Mouse (Mus musculus) erythroblast, embryonic 14.5 days (primary cell): Measurements from ENCODE around the gene Mars. TPM values are rescaled to one million over a fixed set of nuclear protein-coding genes. Genes with fewer than 3 reads are reported as not detected.
"Not testable (repeated sequence)": the region's sequence is repeated elsewhere in the genome, so short reads cannot be mapped to it uniquely, and the experiment has no call there.

Experiments used
- H3K27me3 ChIP-seq: 2 replicates; pipeline ENCODE4 v1.6.1; 2012; ENCODE audit warnings: inconsistent platforms; ENCODE audit not compliant: control insufficient read depth
- H3K36me3 ChIP-seq: 2 replicates; pipeline ENCODE4 v1.6.1; 2012; ENCODE audit warnings: mild to moderate bottlenecking, inconsistent platforms; ENCODE audit not compliant: control insufficient read depth
- H3K4me1 ChIP-seq: 2 replicates; pipeline ENCODE4 v1.6.1; 2012; ENCODE audit warnings: inconsistent platforms; ENCODE audit not compliant: control insufficient read depth
- H3K4me3 ChIP-seq: replicated peaks from 2 replicates; pipeline ENCODE3; 2012; ENCODE audit warnings: moderate library complexity, mild to moderate bottlenecking, inconsistent platforms
- H3K9me3 ChIP-seq: 2 replicates; pipeline ENCODE4 v1.6.1; 2012; ENCODE audit warnings: low read length, inconsistent platforms, mixed read lengths; ENCODE audit not compliant: control insufficient read depth
- GATA1 ChIP-seq: IDR thresholded peaks from 2 replicates; pipeline ENCODE4 v1.6.1; 2012; ENCODE audit warnings: low read length, inconsistent platforms, mixed read lengths
- TAL1 ChIP-seq: IDR thresholded peaks from 3 replicates; pipeline ENCODE4 v1.6.1; 2012; ENCODE audit warnings: low read length, inconsistent platforms, mixed read lengths
- polyA plus RNA-seq: library from polyadenylated mRNA; stranded (reverse); fragments of >175 nt; gene quantifications from 2 replicates; pipeline ENCODE4 v1.2.3, GENCODE M21; 2012

The Mars gene
- polyA plus RNA-seq, 1 experiment: 12.0 TPM

- Histone ChIP-seq H3K4me1 (peaks cover 50% of the 10 kb centered on the region), H3K36me3 (no peaks in the 10 kb centered on the region), H3K4me3 (no peak within 1 kb of the TSS), H3K9me3 (no peaks in the 10 kb centered on the region), H3K27me3 (peaks cover 28% of the 10 kb centered on the region)
- TF ChIP-seq GATA1 (no peak), TAL1 (no peak)
Observed at GRCm38 (mm10) chr10:127321621-127322020, 10.0 kb upstream of the Mars start, which contains the start of gene Arhgap9. TSS of gene Arhgap9 (plus strand) at chr10:127321964.

- Histone ChIP-seq H3K27me3 (peaks cover 13% of the 10 kb centered on the region), H3K4me3 (no peak overlapping the region), H3K4me1 (peaks cover 39% of the 10 kb centered on the region), H3K9me3 (no peaks in the 10 kb centered on the region), H3K36me3 (no peaks in the 10 kb centered on the region)
- TF ChIP-seq TAL1 (no peak), GATA1 (no peak)
Observed at GRCm38 (mm10) chr10:127319969-127320368, 8.4 kb upstream of the Mars start.

- H3K27me3 ChIP-seq: peaks cover 5% of the 10 kb centered on the region; the same call in 1 of the 2 replicates
- H3K9me3 ChIP-seq: no peaks in the 10 kb centered on the region
- H3K4me1 ChIP-seq: peaks cover 29% of the 10 kb centered on the region
- TF ChIP-seq TAL1: no peak
- no peak for TF ChIP-seq GATA1
- no peak overlapping the region for H3K4me3 ChIP-seq
- H3K36me3 ChIP-seq: no peaks in the 10 kb centered on the region
Observed at GRCm38 (mm10) chr10:127318009-127318408, 6.4 kb upstream of the Mars start.

DNA sequence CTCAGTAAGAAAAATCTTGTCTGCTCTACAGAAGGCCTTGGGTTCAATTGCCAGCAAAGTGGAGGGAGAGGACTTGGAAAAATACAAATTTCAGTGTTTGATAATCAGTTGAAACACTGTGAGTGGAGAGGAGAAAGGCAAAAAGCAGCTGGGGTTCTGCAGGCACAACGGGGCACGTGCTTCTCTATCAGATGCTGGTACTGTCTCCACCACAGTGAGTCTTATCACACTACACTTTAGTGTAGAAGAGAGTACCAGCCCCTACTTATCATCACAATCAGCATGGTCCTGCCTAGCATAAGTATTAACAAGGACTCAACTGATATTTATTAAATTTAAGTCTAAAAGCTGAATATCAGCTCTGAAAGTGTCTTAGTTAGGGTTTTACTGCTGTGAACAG lies 5.7 kb upstream of the Mars start:
- Histone ChIP-seq H3K4me1 (peaks cover 35% of the 10 kb centered on the region), H3K9me3 (no peaks in the 10 kb centered on the region), H3K36me3 (no peaks in the 10 kb centered on the region), H3K27me3 (peaks cover 4% of the 10 kb centered on the region; the same call in 1 of the 2 replicates), H3K4me3 (no peak overlapping the region)
- TF ChIP-seq TAL1 (no peak), GATA1 (no peak)

- not testable (repeated sequence) for H3K9me3 ChIP-seq, H3K36me3 ChIP-seq, H3K4me3 ChIP-seq, H3K27me3 ChIP-seq
- peaks cover 49% of the 10 kb centered on the region for H3K4me1 ChIP-seq
Observed at GRCm38 (mm10) chr10:127314950-127315349, 3.4 kb upstream of the Mars start.

DNA sequence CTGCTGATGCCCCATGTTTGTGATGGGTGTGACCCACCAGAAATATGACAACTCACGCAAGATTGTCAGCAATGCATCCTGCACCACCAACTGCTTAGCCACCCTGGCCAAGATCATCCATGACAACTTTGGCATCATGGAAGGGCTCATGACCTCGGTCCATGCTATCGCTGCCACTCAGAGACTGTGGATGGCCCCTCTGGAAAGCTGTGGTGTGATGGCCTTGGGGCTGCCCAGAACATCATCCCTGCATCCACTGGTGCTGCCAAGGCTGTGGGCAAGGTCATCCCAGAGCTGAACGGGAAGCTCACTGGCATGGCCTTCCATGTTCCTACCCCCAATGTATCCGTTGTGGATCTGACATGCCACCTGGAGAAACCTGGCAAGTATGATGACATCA lies 1.9 kb upstream of the Mars start:
- H3K9me3 ChIP-seq, H3K4me3 ChIP-seq, H3K27me3 ChIP-seq: not testable (repeated sequence)
- Histone ChIP-seq H3K4me1 (peaks cover 59% of the 10 kb centered on the region), H3K36me3 (peaks cover 19% of the 10 kb centered on the region)

DNA sequence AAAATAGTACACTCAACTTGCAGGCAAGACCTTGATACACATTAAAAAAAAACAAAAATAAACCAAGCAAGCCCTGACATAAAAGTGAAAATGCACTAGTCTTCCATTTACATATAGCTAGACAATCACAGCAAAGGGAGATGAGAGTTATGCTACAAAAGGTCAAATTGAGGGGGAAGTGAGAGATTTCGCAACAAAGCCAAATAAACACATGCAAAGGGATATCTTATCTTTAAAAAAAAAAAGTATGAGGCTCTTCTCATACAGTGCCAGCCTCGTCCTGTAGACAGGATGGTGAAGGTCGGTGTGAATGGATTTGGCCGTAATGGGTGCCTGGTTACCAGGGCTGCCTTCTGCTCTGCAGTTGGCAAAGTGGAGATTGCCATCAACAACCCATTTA lies 1.3 kb upstream of the Mars start:
- no peak for TF ChIP-seq GATA1
- TF ChIP-seq TAL1: no peak
- peak overlapping the region; percentile 95 for H3K4me3 ChIP-seq
- H3K4me1 ChIP-seq: peaks cover 56% of the 10 kb centered on the region
- H3K36me3 ChIP-seq: peaks cover 25% of the 10 kb centered on the region
- H3K9me3 ChIP-seq: no peaks in the 10 kb centered on the region
- no peaks in the 10 kb centered on the region for H3K27me3 ChIP-seq

DNA sequence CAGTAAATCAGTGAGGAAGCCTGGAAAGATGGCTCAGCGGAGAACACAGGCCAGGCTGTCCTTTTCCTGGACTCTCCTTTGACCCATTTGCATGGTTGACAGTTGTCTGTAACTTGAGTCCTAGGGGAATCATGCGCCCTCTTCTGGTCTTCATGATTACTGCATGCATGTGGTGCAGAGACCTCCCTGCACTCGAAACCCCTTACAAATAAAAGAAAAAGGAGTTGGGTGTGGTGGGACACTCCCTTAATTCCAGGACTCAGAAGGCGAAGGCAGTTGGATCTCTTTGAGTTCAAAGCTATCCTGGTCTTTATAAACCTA lies 730 bp upstream of the Mars start:
- Histone ChIP-seq H3K9me3 (no peaks in the 10 kb centered on the region), H3K27me3 (no peaks in the 10 kb centered on the region), H3K4me1 (peaks cover 51% of the 10 kb centered on the region), H3K36me3 (peaks cover 31% of the 10 kb centered on the region), H3K4me3 (peak overlapping the region; percentile 95)
- no peak for TF ChIP-seq TAL1
- no peak for TF ChIP-seq GATA1

DNA sequence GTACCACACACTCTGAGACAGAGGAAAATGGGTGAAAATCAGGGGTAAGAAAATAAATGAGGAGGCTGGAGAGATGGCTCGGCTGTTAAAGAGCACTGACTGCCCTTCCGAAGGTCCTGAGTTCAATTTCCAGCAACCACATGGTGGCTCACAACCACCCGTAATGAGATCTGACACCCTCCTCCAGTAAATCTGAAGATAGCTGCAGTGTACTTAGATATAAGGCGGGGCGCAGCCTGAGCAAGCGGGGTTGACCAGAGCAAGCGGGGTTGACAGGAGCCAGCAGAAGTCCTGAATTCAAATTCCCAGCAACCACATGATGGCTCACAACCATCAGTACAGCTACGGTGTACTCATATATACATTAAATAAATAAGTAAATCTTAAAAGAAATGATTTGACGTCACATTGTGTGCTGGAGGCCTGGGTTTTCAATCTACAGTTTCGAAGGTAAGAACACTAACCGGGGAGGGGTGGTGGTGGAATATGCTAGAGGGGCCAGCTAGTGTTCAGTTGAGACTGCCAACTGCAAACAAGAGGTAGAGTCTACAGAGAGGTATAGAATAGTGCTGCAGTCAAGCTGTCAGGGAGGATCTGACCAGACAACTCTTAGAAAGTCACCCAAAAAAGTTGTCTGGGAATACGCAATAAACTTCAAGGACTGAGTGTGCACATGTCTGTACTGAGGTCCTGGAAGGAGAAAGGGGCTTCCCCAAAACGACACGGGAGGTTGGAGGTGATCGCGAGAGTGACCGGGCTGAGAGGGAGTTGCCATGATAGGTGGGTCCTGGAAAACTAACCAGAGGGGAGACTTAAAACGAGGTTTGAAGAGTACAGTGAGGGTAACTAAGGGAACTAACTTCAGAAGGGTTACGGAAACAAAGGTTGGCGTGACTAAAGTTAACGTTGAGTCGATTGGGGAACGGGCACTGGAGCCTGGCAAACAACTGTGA lies 787 bp downstream of the Mars start:
- Histone ChIP-seq H3K9me3 (no peaks in the 10 kb centered on the region), H3K36me3 (peaks cover 46% of the 10 kb centered on the region), H3K4me3 (peak overlapping the region; percentile 95), H3K4me1 (peaks cover 44% of the 10 kb centered on the region), H3K27me3 (no peaks in the 10 kb centered on the region)
- TF ChIP-seq GATA1 (no peak), TAL1 (no peak)

GRCm38 (mm10) chr10:127309167-127309566 lies 2.4 kb downstream of the Mars start:
- peaks cover 62% of the 10 kb centered on the region for H3K36me3 ChIP-seq
- H3K4me3 ChIP-seq, H3K9me3 ChIP-seq, H3K27me3 ChIP-seq: not testable (repeated sequence)
- H3K4me1 ChIP-seq: peaks cover 50% of the 10 kb centered on the region
